Comparison of ENCODE assay signal across 18 mouse cellular contexts in the genomic region with DNA sequence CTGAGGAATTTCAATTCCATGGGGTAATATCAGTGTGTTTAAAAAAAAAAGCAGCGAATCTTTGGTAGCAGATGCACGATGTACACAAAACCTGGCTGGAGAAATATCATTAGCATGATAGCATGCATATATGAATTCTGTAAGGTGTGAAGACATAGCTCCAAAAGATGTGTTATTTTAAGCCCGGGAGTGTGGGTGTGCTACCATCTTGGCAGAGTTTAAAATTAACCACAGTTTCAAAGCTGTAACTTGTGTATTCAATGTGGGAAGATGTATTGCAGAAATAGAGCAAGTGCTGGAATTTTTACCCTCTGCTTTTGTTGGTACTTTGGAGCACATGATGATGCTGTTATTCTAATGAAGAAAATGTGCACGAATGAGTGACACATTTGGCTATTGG.
DNase-seq lines count a peak whose midpoint lies in the region; ATAC-seq and TF ChIP-seq lines count a peak whose summit lies in the region.
"Had no signal": no experiment of that assay in that cellular context is flagged by ENCODE, and none has a peak within 500 bp of the region (broad histone marks: within the 10 kb centered on the region; RNA-seq: fewer than 3 reads in every experiment).

No protein-coding gene starts in this region.

- intact Hi-C loops in left cerebral cortex, postnatal 36 days (cut with DNase I) = loop anchor here (1.0 kb wide), 1 partner anchor 29 kb away; no protein-coding TSS in a partner anchor

- DNase-seq in forebrain, embryonic 14.5 days (ENCODE audit: low spot score) = peak; percentile 69
- DNase-seq in forebrain, embryonic 10.5 days (ENCODE audit: extremely low spot score, low spot score) = no peak
- DNase-seq in brain, embryonic 14.5 days (ENCODE audit: low read depth) = peak; percentile 70
- peak; percentile 53 to 71 for DNase-seq in layer of hippocampus, adult 2 months (ENCODE audit: low spot score in 2 of 2)
- DNase-seq in left cerebral cortex, postnatal 36 days (ENCODE audit: low spot score in 2 of 2) = peak; percentile 48 to 66
- no peak for DNase-seq in spleen, postnatal 4 days (ENCODE audit: low spot score in 2 of 2)
- DNase-seq in MN1 (ENCODE audit: low spot score) = no peak
- DNase-seq in ovary, postnatal 10 days (ENCODE audit: low spot score) = no peak
- DNase-seq: cerebellum, adult 11-12 months; heart, adult 11 months; liver; lung, adult 2 months; lung, postnatal 4 days; thymus, postnatal 25 days had no signal

- no peak for TF ChIP-seq POLR2A in brain, embryonic 14.5 days (IDR thresholded peaks at IDR 0.05; ENCODE audit: borderline replicate concordance, extremely low read depth, insufficient read depth, insufficient read length, poor library complexity, severe bottlenecking)

- H3K4me1 ChIP-seq in forebrain, embryonic 14.5 days (ENCODE audit: control insufficient read depth, insufficient read depth, low read length) = no peaks in the 10 kb centered on the region
- 0 out of 2 replicates have a peak, but pooled peaks cover under 1% of the 10 kb centered on the region for H3K4me1 ChIP-seq in forebrain, embryonic 10.5 days
- H3K4me1 ChIP-seq: embryonic facial prominence, embryonic 13.5 days; hindbrain, embryonic 12.5 days; intestine, embryonic 15.5 days had no signal

- H3K27ac ChIP-seq in forebrain, embryonic 14.5 days (ENCODE audit: low read depth, low read length) = no peak overlapping the region
- H3K27ac ChIP-seq in forebrain, embryonic 10.5 days = no peak overlapping the region
- peak overlapping the region; percentile 73 for H3K27ac ChIP-seq in layer of hippocampus, adult 2 months
- H3K27ac ChIP-seq: embryonic facial prominence, embryonic 13.5 days; hindbrain, embryonic 12.5 days; intestine, embryonic 15.5 days; midbrain, embryonic 12.5 days had no signal

- no peaks in the 10 kb centered on the region for H3K36me3 ChIP-seq in forebrain, embryonic 14.5 days (ENCODE audit: control insufficient read depth, insufficient read depth, low read length)
- no peaks in the 10 kb centered on the region for H3K36me3 ChIP-seq in forebrain, embryonic 10.5 days (replicated peaks)
- H3K36me3 ChIP-seq: embryonic facial prominence, embryonic 13.5 days; hindbrain, embryonic 12.5 days; intestine, embryonic 15.5 days; midbrain, embryonic 12.5 days had no signal

- WGBS in forebrain, embryonic 14.5 days = 70% methylated on average over 4 of the region's 4 CpGs
- WGBS in forebrain, embryonic 10.5 days = 90% methylated on average over 4 of the region's 4 CpGs

- H3K4me3 ChIP-seq in forebrain, embryonic 14.5 days (ENCODE audit: low read depth, low read length) = no peak overlapping the region
- H3K4me3 ChIP-seq in forebrain, embryonic 10.5 days = no peak overlapping the region
- no peak overlapping the region for H3K4me3 ChIP-seq in layer of hippocampus, adult 2 months
- H3K4me3 ChIP-seq: embryonic facial prominence, embryonic 13.5 days; hindbrain, embryonic 12.5 days; intestine, embryonic 15.5 days; midbrain, embryonic 12.5 days had no signal

- no peaks in the 10 kb centered on the region for H3K9me3 ChIP-seq in forebrain, embryonic 14.5 days (replicated peaks; ENCODE audit: control insufficient read depth, low read length)
- H3K9me3 ChIP-seq in forebrain, embryonic 10.5 days = no peaks in the 10 kb centered on the region
- H3K9me3 ChIP-seq: embryonic facial prominence, embryonic 13.5 days; hindbrain, embryonic 12.5 days; intestine, embryonic 15.5 days; midbrain, embryonic 12.5 days had no signal

- H3K27me3 ChIP-seq in forebrain, embryonic 14.5 days (replicated peaks; ENCODE audit: control insufficient read depth, insufficient read depth, low read length) = no peaks in the 10 kb centered on the region
- H3K27me3 ChIP-seq in forebrain, embryonic 10.5 days (ENCODE audit: poor library complexity, severe bottlenecking) = no peaks in the 10 kb centered on the region
- H3K27me3 ChIP-seq: embryonic facial prominence, embryonic 13.5 days; hindbrain, embryonic 12.5 days; intestine, embryonic 15.5 days; midbrain, embryonic 12.5 days had no signal

- H3K9ac ChIP-seq in forebrain, embryonic 14.5 days (ENCODE audit: low read length) = no peak overlapping the region
- H3K9ac ChIP-seq: embryonic facial prominence, embryonic 13.5 days; hindbrain, embryonic 12.5 days; intestine, embryonic 15.5 days; midbrain, embryonic 12.5 days had no signal

- H3K4me2 ChIP-seq in forebrain, embryonic 14.5 days (ENCODE audit: low read length) = no peak overlapping the region
- H3K4me2 ChIP-seq: embryonic facial prominence, embryonic 13.5 days; hindbrain, embryonic 12.5 days; intestine, embryonic 15.5 days; midbrain, embryonic 12.5 days had no signal

- ATAC-seq in forebrain, embryonic 14.5 days = peak; percentile 64; the same call in 1 of the 2 replicates
- ATAC-seq: intestine, embryonic 15.5 days had no signal

- no peak for TF ChIP-seq CTCF in brain, embryonic 14.5 days (IDR thresholded peaks at IDR 0.05; ENCODE audit: borderline replicate concordance, extremely low read depth, insufficient read depth, insufficient read length)
- no peak for TF ChIP-seq CTCF in layer of hippocampus, adult 2 months (conservative IDR thresholded peaks at IDR 0.05)

Comparison
In these comparisons a context has a peak if more than half of its experiments do, and no peak if none do; other contexts are left out.
1. DNase-seq: peak in forebrain, embryonic 14.5 days (single experiment), brain, embryonic 14.5 days (single experiment), layer of hippocampus, adult 2 months (2 of 2) and left cerebral cortex, postnatal 36 days (2 of 2); none in forebrain, embryonic 10.5 days (single experiment), spleen, postnatal 4 days (0 of 2), MN1 (single experiment) and ovary, postnatal 10 days (single experiment).